Mouse (Mus musculus) G1E-ER4 (cell line): ENCODE results near the gene Esrrb. TPM values are rescaled to one million over a fixed set of nuclear protein-coding genes. Genes with fewer than 3 reads are reported as not detected.

ENCODE experiments used
- GATA1 ChIP-seq: IDR thresholded peaks from one replicate; pipeline ENCODE4 v1.8.0; 2012; ENCODE audit warnings: low read length, inconsistent platforms
- polyA plus RNA-seq: library from polyadenylated mRNA; stranded (reverse); fragments of >175 nt; gene quantifications from 2 replicates; pipeline ENCODE4 v1.2.3, GENCODE M21; 2012

The Esrrb gene
- polyA plus RNA-seq, 1 experiment, result not detected

DNA sequence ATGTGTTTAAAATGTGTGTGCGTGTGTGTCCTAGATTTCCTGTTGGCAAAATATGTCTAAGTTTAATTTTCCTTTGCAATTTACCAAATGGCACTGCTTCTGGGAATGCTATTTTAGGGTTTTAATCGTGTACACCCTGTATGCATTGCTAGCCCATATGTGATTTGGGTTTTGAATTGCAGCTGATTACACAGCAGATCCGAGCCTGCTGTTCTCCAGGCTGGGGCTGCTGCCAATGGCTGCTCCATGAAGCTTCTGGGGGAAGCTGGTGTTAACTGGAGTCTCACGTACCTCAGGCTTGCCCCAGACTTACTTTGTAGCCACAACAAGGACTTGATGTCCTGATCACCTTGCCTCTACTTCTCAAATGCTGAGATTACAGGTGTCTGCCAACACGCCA, 205.1 kb downstream of the Esrrb start:
- TF ChIP-seq GATA1, result no peak

Other genes with a start within 250 kb of the Esrrb start
- gene Gpatch2l, start 119.3 kb upstream of the Esrrb start, polyA plus RNA-seq, result 10.1 and 11.5 TPM in 2 replicates